Mouse (Mus musculus) layer of hippocampus, adult 2 months (tissue): ENCODE data around the gene Itgb1. TPM values are rescaled to one million over a fixed set of nuclear protein-coding genes. Genes with fewer than 3 reads are reported as not detected.

Experiments used
- DNase-seq, 2 experiments: peaks; one replicate each; pipeline ENCODE4 v3.0.0; 2022; ENCODE audit warnings: low spot score in 2 of 2
- H3K27ac ChIP-seq: fragments of 200-600 bp; 2 replicates; pipeline ENCODE4 v1.8.1; 2022
- H3K4me3 ChIP-seq: fragments of 200-600 bp; 2 replicates; pipeline ENCODE4 v1.8.1; 2022; ENCODE audit warnings: mild to moderate bottlenecking
- CTCF ChIP-seq: fragments of 200-600 bp; conservative IDR thresholded peaks from 2 replicates; pipeline ENCODE4 v1.8.1; 2022; ENCODE audit warnings: antibody characterized with exemption, mild to moderate bottlenecking, moderate library complexity
- total RNA-seq, 2 experiments: library from RNA; stranded (reverse); gene quantifications; 2 replicates each; pipeline ENCODE4 v1.2.3; 2021

Itgb1 gene
- total RNA-seq, 2 experiments from 2014 or later: 36.4 to 36.8 TPM

DNA sequence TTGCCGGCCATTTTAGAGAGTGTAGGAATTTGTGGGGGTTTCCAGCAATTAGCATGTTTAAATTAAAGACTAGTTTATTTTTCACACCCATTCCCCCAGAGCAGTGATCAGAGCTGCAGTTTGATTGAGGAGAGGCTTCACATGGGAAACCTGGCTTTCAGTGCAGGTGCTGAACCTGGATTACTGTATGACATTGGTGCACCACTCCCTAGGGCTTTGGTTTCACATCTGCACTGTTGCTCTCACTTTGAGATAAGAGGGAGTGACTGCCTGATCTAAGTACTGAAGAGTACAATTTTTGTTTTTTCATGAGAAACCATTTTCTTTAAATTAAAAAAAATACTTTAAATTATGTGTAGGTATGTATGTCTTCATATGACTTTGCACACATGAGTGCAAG is 4.6 kb downstream of the Itgb1 start:
- no peak for DNase-seq
- no peak overlapping the region for H3K27ac ChIP-seq
- TF ChIP-seq CTCF: no peak
- no peak overlapping the region for H3K4me3 ChIP-seq

DNA sequence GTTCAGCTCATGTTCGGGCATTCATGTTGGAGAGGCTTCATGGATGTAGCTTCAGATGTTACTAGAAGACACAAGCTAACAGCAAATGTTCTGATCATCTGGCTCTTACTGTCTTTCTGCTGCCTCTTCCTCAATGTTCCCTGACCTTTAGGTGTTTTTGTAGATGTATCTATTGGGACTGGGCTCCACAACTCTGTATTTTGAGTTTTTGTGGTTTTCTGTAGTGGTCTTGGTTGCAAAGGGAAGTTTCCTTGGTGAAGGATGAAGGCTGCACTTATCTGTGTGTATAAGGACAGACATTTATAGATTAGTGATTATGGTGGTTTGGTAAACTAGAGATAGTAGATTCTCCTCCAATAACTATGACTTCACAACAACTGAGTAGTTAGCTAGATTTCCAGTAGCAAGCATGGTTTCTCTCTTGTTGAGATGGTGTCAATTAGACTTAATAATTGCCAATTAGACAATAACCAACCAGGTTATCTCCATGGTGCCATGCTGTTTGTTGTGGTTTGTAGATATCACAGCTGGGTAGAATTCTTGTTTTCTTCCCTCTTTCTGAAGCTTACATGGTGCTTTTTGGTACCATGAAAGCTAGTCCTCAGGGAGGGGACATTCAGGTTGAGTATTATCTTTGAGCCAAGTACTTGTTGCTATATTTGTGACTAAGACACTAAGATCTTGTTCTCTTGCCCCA is 11.4 kb downstream of the Itgb1 start:
- no peak for TF ChIP-seq CTCF
- Histone ChIP-seq H3K27ac (no peak overlapping the region), H3K4me3 (no peak overlapping the region)
- DNase-seq: no peak

DNA sequence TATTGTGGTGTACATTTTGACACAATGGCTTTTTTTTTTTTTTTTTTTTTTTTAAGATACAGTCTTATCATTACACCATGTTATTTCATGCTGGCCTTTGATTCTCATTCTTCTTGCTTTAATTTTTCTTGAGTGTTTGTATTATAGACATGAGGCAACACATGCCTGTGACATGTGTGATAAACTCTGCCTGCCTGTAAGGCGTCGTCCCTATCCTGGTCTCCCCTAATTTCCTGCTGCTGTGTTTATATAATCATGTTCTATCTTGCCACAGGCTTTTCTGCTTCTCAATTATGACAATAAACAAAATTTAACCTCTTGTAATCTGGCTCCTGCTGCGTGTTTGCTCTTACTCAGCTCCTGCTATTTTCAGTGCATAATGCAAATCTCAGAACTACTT is 12.5 kb downstream of the Itgb1 start:
- Histone ChIP-seq H3K4me3 (no peak overlapping the region), H3K27ac (no peak overlapping the region)
- TF ChIP-seq CTCF: no peak
- DNase-seq: no peak

DNA sequence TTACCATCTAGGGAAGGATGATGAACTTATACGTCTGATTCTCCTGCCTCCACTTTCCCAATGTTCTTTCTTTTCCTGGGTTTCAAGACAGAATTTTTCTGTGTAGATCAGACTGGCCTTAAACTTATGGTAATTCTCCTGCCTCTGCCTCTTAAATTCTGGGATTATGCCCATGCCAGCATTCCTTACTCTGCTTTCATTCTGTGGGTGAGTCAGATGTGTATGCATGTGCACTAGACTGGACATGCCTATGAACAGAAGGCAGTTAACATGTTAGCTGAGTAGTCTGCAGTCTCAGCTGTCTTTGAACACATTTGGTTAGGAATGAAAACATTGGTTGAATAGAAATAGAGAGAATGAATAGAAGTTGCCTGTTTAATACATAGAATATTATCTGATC is 18.9 kb downstream of the Itgb1 start:
- Histone ChIP-seq H3K4me3 (no peak overlapping the region), H3K27ac (peak overlapping the region; percentile 15; the same call in 1 of the 2 replicates)
- no peak for TF ChIP-seq CTCF
- DNase-seq: no peak

DNA sequence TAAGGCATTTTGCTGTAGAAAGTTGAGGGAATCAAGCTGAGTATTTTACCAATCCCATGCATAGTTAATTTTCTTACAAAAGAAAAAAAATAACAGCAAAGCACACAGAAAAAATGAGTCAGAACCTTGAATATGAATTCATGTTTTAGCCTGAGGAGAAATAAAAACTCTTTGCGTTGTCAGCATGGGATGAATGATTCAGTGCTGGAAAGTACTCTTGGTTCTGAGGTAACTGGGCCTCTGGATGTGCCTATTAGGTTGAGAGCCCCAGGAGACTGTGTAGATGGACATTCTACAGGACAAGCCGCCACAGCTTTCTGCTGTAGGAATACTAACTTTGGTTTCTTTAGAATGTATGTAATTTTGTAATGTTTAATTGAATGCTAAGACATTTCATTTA is 19.4 kb downstream of the Itgb1 start:
- no peak for DNase-seq
- no peak overlapping the region for H3K4me3 ChIP-seq
- TF ChIP-seq CTCF: no peak
- peak overlapping the region; percentile 15; the same call in 1 of the 2 replicates for H3K27ac ChIP-seq

DNA sequence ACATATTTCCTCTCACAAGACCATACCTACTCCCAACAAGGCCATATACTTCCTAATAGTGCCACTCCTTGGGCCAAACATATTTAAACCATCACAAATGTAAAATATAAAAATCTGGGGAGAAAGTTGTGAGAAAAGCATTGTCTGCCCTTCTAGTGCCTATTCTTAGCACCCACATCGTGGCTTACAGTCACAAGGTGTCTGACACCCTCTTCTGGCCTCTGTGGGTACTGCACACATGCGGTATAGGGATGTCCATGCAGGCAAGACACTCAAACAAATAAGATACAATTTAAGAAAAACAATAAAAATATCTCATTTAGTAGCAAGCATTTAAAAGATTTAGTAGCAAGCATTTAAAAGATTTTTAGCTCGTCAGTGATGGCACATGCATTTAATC is 23.8 kb downstream of the Itgb1 start:
- Histone ChIP-seq H3K27ac (no peak overlapping the region), H3K4me3 (no peak overlapping the region)
- peak; percentile 92 for TF ChIP-seq CTCF
- peak; percentile 41 to 70 for DNase-seq

DNA sequence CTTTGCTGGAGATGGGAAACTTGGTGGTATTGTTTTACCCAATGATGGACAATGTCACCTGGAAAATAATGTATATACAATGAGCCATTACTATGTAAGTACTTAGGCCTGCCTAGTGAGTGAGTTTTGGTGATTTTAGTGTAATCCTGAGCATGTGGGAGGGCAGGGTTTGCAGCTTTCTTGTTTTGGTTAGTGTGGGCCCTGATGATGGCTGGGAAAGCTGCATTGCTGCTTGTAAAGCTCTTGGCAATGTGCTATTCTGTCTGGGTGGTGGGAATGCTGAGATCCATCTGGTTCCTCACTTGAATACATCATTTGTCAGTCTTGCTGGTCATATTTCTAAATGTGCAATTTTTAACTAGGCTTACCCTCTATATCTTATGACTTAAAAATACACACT is 30.7 kb downstream of the Itgb1 start:
- Histone ChIP-seq H3K27ac (peak overlapping the region; percentile 40), H3K4me3 (no peak overlapping the region)
- TF ChIP-seq CTCF: no peak
- peak in 1 of 2 experiments; percentile 70 for DNase-seq

DNA sequence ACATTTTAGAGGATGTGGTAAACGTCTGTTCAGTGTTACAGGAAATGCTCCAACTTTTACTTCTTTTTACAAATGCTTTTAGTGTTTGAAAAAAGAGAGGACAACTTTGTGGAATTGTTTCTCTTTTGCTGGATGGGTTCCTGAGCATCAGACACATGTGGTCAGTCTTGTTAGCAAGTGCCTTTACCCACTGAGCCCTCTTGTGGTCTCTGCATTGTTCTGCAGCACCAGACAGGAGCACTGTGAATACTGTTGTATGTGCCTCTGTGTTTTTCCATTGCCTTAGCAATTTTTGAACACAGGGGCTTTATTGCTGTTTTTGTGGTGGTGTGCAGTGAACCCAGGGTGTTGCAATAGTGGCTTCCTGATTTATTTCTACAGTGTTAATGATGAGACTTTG is 39.4 kb downstream of the Itgb1 start:
- TF ChIP-seq CTCF: peak; percentile 80
- no peak overlapping the region for H3K4me3 ChIP-seq
- no peak overlapping the region for H3K27ac ChIP-seq
- peak in 1 of 2 experiments; percentile 24 for DNase-seq

DNA sequence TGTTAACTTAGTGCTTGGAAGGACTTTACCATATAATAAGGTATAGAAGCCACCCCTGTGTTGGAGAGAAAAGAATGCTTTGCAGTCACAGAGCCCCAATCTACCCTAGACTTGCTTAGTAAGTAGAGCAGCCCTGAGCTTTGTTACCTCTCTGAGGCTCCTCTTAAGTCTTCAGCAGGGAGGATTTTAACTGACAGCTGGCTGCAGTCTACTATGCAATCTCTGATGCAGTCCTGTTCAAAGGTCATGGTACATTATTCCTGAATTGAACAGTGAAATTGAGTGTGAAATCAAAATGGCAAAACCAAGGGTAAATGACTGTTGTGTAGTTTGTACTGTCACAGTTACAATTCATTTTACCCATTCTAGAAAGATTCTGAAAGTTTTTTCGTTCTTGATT is 41.8 kb downstream of the Itgb1 start:
- no peak overlapping the region for H3K4me3 ChIP-seq
- H3K27ac ChIP-seq: no peak overlapping the region
- no peak for DNase-seq
- TF ChIP-seq CTCF: no peak

DNA sequence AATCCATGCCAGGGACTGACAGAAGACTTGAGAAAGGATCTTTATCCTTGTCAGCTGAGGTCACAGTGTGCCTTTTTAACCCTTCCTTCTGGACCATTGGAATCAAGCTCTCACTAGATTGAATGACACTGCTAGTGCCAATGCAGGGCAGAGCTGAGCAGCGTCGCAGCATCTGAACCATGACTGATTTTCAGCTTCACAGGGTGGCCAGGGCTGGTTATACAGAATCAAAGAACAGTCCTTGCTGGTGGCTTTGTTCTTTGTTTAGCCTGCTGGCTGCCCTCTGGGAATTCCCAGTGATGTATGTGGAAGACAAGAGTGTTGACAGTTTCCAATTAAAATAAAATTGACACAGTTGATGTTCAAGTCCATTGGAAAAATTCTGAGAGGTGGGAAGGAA is 46.8 kb downstream of the Itgb1 start:
- DNase-seq: no peak
- TF ChIP-seq CTCF: no peak
- Histone ChIP-seq H3K27ac (peak overlapping the region; percentile 52; the same call in 1 of the 2 replicates), H3K4me3 (no peak overlapping the region)

DNA sequence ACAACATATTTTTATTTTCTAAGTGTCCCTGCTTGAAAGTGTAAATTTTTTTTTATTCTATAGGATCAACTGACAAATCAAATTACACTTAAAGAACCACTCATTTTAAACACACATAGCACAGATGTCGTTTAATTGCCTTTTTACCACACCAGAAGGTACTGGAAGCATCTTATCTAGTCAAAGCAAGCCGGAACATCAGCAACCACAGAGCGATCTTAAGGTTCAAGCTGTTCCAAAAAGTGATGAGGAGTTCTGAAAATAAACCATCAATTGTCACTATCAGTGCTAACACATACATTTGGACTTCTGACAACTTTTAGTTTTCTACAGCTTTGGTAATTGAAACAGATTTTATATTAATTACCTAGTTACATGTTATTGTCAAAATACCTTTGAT is 48.7 kb downstream of the Itgb1 start:
- H3K27ac ChIP-seq: peak overlapping the region; percentile 54; the same call in 1 of the 2 replicates
- no peak for TF ChIP-seq CTCF
- DNase-seq: peak in 1 of 2 experiments; percentile 14
- no peak overlapping the region for H3K4me3 ChIP-seq

DNA sequence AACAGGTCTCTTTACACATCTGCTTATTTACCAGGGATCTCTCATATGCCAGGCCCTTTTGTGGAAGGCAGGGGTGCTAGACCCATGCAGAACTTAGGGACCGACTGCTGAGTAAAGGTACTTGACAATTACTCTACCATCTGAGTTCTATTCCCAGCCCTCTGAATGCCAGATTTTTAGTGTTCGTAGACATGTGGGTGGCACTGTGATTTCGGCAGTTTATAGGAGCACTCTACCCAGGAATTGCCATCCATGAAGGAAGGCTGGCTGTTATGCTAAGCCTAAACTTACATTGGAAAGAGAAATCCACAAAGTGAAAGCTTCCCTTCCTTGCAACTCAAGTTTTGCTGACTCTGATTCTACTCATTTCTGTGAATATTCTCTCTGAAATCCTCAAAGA is 50.2 kb downstream of the Itgb1 start:
- no peak for DNase-seq
- Histone ChIP-seq H3K27ac (peak overlapping the region; percentile 54; the same call in 1 of the 2 replicates), H3K4me3 (no peak overlapping the region)
- TF ChIP-seq CTCF: no peak

Other genes with a start within 250 kb of the Itgb1 start
- not detected for gene Gm3952, start 113.0 kb downstream of the Itgb1 start, total RNA-seq